In the genomic region with DNA sequence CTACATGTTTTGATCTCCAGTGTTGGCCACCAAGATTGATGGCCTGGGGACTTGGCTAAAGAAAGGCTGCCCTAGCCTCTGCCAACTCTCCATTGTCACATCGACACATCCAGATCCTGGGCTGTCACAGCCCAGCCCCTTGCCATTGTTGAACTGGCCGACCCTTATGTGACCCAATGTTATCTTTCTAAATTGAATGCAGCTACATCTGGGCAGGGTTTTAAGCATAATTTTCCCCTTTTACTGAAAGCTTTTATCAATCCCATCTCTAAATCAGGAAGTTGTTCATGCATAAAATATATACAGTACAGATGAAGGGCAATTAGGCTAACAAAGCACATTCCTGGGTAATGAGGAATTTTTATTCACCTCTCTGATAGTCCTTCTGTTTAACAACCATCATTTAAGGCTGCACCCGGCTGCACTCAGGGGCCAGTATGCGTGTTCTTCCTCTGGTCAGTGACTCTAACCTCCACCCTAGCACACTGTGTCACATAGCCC, we compare ENCODE assay signal across 13 mouse cellular contexts.
A peak's percentile ranks its signal among the peaks of the same experiment; 100 is the strongest.
DNase-seq lines count a peak whose midpoint lies in the region; ATAC-seq and TF ChIP-seq lines count a peak whose summit lies in the region.
"Had no signal": no experiment of that assay in that cellular context is flagged by ENCODE, and none has a peak within 500 bp of the region (broad histone marks: within the 10 kb centered on the region; RNA-seq: fewer than 3 reads in every experiment).

No protein-coding gene starts in this region.

- no peak overlapping the region for H3K4me3 ChIP-seq in gastrocnemius, adult 2 months
- H3K4me3 ChIP-seq in forebrain, embryonic 15.5 days, result no peak overlapping the region
- H3K4me3 ChIP-seq in left cerebral cortex, adult 2 months, result no peak overlapping the region
- H3K4me3 ChIP-seq: embryonic facial prominence, embryonic 15.5 days; heart, adult 2 months; limb, embryonic 15.5 days; midbrain, embryonic 12.5 days had no signal

- H3K4me2 ChIP-seq in forebrain, embryonic 15.5 days (replicated peaks), result no peak overlapping the region
- H3K4me2 ChIP-seq: embryonic facial prominence, embryonic 15.5 days; limb, embryonic 15.5 days; midbrain, embryonic 12.5 days had no signal

- intact Hi-C loops in gastrocnemius, adult 2 months (cut with DNase I), result no loop called here
- intact Hi-C loops in left cerebral cortex, adult 2 months (cut with DNase I), result no loop called here

- no peaks in the 10 kb centered on the region for H3K36me3 ChIP-seq in forebrain, embryonic 15.5 days
- H3K36me3 ChIP-seq: embryonic facial prominence, embryonic 15.5 days; limb, embryonic 15.5 days; midbrain, embryonic 12.5 days had no signal

- WGBS in forebrain, embryonic 15.5 days, result 13% methylated on average over 4 of the region's 4 CpGs

- H3K9me3 ChIP-seq in forebrain, embryonic 15.5 days, result no peaks in the 10 kb centered on the region
- H3K9me3 ChIP-seq: embryonic facial prominence, embryonic 15.5 days; limb, embryonic 15.5 days; midbrain, embryonic 12.5 days had no signal

- no peaks in the 10 kb centered on the region for H3K27me3 ChIP-seq in forebrain, embryonic 15.5 days
- H3K27me3 ChIP-seq: embryonic facial prominence, embryonic 15.5 days; limb, embryonic 15.5 days; midbrain, embryonic 12.5 days had no signal

- TF ChIP-seq CTCF in gastrocnemius, adult 2 months (IDR thresholded peaks at IDR 0.05), result no peak
- no peak for TF ChIP-seq CTCF in left cerebral cortex, adult 2 months (IDR thresholded peaks at IDR 0.05)

- no peak overlapping the region for H3K9ac ChIP-seq in forebrain, embryonic 15.5 days (replicated peaks)
- H3K9ac ChIP-seq: embryonic facial prominence, embryonic 15.5 days; limb, embryonic 15.5 days; midbrain, embryonic 12.5 days had no signal

- peak overlapping the region; percentile 36 for H3K27ac ChIP-seq in gastrocnemius, adult 2 months
- peak overlapping the region; percentile 73 for H3K27ac ChIP-seq in forebrain, embryonic 15.5 days (replicated peaks)
- H3K27ac ChIP-seq in left cerebral cortex, adult 2 months, result no peak overlapping the region
- H3K27ac ChIP-seq: embryonic facial prominence, embryonic 15.5 days; heart, adult 2 months; limb, embryonic 15.5 days; midbrain, embryonic 12.5 days had no signal

- peaks cover 26% of the 10 kb centered on the region for H3K4me1 ChIP-seq in forebrain, embryonic 15.5 days
- H3K4me1 ChIP-seq: embryonic facial prominence, embryonic 15.5 days had no signal

- DNase-seq in gastrocnemius, adult 2 months, result no peak
- DNase-seq in gastrocnemius, postnatal 10 days, result no peak
- DNase-seq in adrenal gland, postnatal 10 days, result peak; percentile 31
- DNase-seq in kidney, postnatal 14 days, result peak; percentile 55
- no peak for DNase-seq in left cerebral cortex, adult 2 months (ENCODE audit: extremely low spot score in 1 of 2, low spot score in 2 of 2)
- no peak for DNase-seq in cerebellum, adult 8-10 months
- no peak for DNase-seq in left cerebral cortex, adult 8-10 months (ENCODE audit: low spot score in 2 of 2)
- DNase-seq: heart, adult 2 months had no signal

- ATAC-seq in forebrain, embryonic 15.5 days (replicated peaks), result peak; percentile 57
- ATAC-seq: intestine, postnatal 0 days had no signal

Comparison
In these comparisons a context has a peak if more than half of its experiments do, and no peak if none do; other contexts are left out.
1. DNase-seq: peak in adrenal gland, postnatal 10 days (single experiment) and kidney, postnatal 14 days (single experiment); none in gastrocnemius, adult 2 months (single experiment), gastrocnemius, postnatal 10 days (single experiment), left cerebral cortex, adult 2 months (0 of 2), cerebellum, adult 8-10 months (single experiment) and left cerebral cortex, adult 8-10 months (0 of 2).